Mouse (Mus musculus): Measurements from ENCODE around the gene Pax3.

The Pax3 gene

GRCm38 (mm10) chr1:78198319-78198940, 1.5 kb upstream of the Pax3 start:
- DNase-seq (ENCODE audit: low read depth, low spot score) = no peak

- DNase-seq (ENCODE audit: low read depth, low spot score) = no peak
These were observed 659 bp upstream of the Pax3 start for GRCm38 (mm10) chr1:78197351-78198234.

- DNase-seq (ENCODE audit: low read depth, low spot score) = no peak
These were observed 892 bp downstream of the Pax3 start for GRCm38 (mm10) chr1:78195771-78196712.

GRCm38 (mm10) chr1:78195145-78195544, 1.8 kb downstream of the Pax3 start:
- DNase-seq (ENCODE audit: low read depth, low spot score) = no peak

- DNase-seq (ENCODE audit: low read depth, low spot score) = no peak
These were observed 2.4 kb downstream of the Pax3 start for GRCm38 (mm10) chr1:78194381-78195047.

GRCm38 (mm10) chr1:78193465-78193991, 3.4 kb downstream of the Pax3 start:
- no peak for DNase-seq (ENCODE audit: low read depth, low spot score)

GRCm38 (mm10) chr1:78192746-78193464, 4.0 kb downstream of the Pax3 start:
- no peak for DNase-seq (ENCODE audit: low read depth, low spot score)

GRCm38 (mm10) chr1:78192217-78192735, 4.7 kb downstream of the Pax3 start:
- no peak for DNase-seq (ENCODE audit: low read depth, low spot score)

- no peak for DNase-seq (ENCODE audit: low read depth, low spot score)
These were observed 5.2 kb downstream of the Pax3 start for GRCm38 (mm10) chr1:78191761-78192160.

- DNase-seq (ENCODE audit: low read depth, low spot score) = no peak
These were observed 5.6 kb downstream of the Pax3 start for GRCm38 (mm10) chr1:78191331-78191730.

- DNase-seq (ENCODE audit: low read depth, low spot score) = no peak
These were observed 6.4 kb downstream of the Pax3 start for GRCm38 (mm10) chr1:78190386-78191111.

- no peak for DNase-seq (ENCODE audit: low read depth, low spot score)
These were observed 7.2 kb downstream of the Pax3 start for GRCm38 (mm10) chr1:78189501-78190345.

- no peak for DNase-seq (ENCODE audit: low read depth, low spot score)
These were observed 7.9 kb downstream of the Pax3 start for GRCm38 (mm10) chr1:78189016-78189415.

GRCm38 (mm10) chr1:78188299-78188698, 8.6 kb downstream of the Pax3 start:
- no peak for DNase-seq (ENCODE audit: low read depth, low spot score)

- DNase-seq (ENCODE audit: low read depth, low spot score) = no peak
These were observed 9.2 kb downstream of the Pax3 start for GRCm38 (mm10) chr1:78187788-78188173.

GRCm38 (mm10) chr1:78187122-78187787, 9.7 kb downstream of the Pax3 start:
- DNase-seq (ENCODE audit: low read depth, low spot score) = no peak

GRCm38 (mm10) chr1:78182954-78183353, 14.0 kb downstream of the Pax3 start:
- no peak for DNase-seq (ENCODE audit: low read depth, low spot score)

GRCm38 (mm10) chr1:78181882-78182281, 15.1 kb downstream of the Pax3 start:
- no peak for DNase-seq (ENCODE audit: low read depth, low spot score)
